Mouse (Mus musculus) activated CD4-positive, CD25-positive, alpha-beta regulatory T cell, adult 4 months (primary cell): ENCODE measurements around the gene Eef2k. TPM values are rescaled to one million over a fixed set of nuclear protein-coding genes. Genes with fewer than 3 reads are reported as not detected.
"Not testable (repeated sequence)": the region's sequence is repeated elsewhere in the genome, so short reads cannot be mapped to it uniquely, and the experiment has no call there.

Source experiments
- ATAC-seq: one replicate; pipeline ENCODE4 v1.8.0; 2017
- polyA plus RNA-seq, 2 experiments: library from polyadenylated mRNA; unstranded; fragments of 100-300 nt; shearing (Covaris generic); gene quantifications; one replicate each; pipeline ENCODE4 v1.2.1; 2017

Gene Eef2k
- polyA plus RNA-seq, 2 experiments from 2014 or later = 2.0 to 4.1 TPM

DNA sequence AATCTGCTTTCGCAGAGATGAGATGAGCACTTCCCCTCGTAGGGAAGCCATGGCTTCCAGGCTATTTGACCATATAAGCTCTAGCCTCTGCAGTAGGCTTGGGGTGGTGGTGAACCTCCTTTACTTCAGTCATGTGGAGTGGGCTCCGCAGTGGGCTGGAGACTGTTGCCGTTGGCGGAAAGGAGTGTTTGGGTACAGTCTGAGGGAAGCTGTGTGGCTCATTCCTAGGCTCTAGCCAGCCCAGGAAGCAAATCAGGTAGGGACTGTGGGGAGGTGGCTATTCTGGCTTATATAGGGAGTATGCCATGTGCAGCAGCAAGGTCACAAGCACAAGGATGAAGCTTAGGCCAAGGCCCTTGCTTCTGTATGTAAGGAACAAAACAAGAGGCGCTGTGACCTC, 98.6 kb downstream of the Eef2k start:
- no peak for ATAC-seq

DNA sequence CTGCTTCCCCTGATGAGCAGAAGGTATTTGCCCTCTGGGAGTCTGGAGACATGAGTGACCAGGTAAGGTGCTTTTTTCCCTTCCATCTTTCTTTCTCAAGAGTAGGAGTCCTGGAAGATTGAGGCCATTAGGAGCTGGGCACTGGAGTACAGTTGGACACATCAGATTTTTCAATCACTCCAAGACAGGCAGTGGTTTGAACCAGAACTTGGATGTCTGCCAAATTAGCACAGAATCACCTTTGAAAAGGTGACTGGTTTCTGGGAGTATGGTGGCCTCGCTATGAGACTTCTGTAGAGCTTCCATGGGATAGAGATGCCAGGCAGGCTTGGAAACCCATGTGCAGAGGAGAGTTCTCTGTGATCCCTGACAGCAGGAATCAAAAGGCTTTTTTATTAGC, 99.9 kb downstream of the Eef2k start:
- no peak for ATAC-seq

DNA sequence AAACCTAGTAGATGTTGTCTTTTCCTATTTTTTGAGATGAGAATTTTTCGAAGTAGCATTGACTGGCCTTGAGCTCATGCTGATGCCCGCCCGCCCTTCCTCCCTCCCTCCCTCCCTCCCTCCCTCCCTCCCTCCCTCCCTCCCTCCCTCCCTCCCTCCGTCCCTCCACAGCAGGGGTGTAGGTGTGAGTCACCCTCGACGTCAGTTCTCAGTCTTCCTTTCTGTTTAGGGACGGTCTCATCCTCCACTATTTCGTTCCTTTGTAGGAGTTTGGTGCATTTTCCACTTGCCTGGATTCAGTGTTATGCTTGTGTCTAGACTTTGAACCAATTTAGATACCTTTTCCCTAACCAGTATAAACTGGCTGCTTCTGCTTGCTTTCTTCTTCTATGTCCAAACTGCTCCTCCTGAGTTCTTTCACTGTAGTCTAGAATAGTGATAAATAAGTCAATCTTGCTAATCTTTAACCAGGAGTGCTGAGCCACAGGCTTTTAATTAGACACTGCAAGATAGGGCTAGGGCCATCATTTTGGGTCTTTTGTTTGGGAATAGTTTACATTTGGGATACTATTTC, 101.4 kb downstream of the Eef2k start:
- ATAC-seq = no peak

DNA sequence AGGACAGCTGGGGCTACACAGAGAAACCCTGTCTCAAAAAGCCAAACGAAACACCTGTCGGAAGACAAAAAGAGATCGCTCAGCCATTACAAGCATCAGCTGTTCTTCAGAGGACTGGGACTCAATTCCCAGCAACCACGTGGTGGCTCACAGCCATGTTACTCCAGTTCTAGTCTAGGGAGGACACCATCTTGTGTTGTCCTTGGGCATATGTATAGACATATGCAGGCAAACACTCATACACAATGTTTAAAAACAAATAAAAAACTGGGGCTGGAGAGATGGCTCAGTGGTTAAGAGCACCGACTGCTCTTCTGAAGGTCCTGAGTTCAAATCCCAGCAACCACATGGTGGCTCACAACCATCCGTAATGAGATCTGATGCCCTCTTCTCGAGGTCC, 111.0 kb downstream of the Eef2k start:
- not testable (repeated sequence) for ATAC-seq

Other genes starting within 250 kb of the Eef2k start
- 100 to 1,000 TPM; 243 TPM for gene Uqcrc2, start 207.7 kb upstream of the Eef2k start, polyA plus RNA-seq
- under 1 TPM; 0.38 to 0.98 TPM for gene Pdzd9, start 172.5 kb upstream of the Eef2k start, polyA plus RNA-seq
- 1 to 10 TPM; 5.8 to 7.8 TPM for gene Mosmo, start 165.2 kb upstream of the Eef2k start, polyA plus RNA-seq
- gene Vwa3a, start 103.5 kb upstream of the Eef2k start, polyA plus RNA-seq = not detected
- not detected for gene Gm5737, start 30.5 kb upstream of the Eef2k start, polyA plus RNA-seq
- gene Polr3e, start 74.9 kb downstream of the Eef2k start, polyA plus RNA-seq = 10 to 100 TPM; 10.8 to 12.3 TPM
- 1 to 10 TPM; 1.0 to 1.3 TPM for gene Cdr2, start 139.5 kb downstream of the Eef2k start, polyA plus RNA-seq
- gene Mfsd13b, start 139.7 kb downstream of the Eef2k start, polyA plus RNA-seq = not detected
- 1 to 10 TPM; 8.2 to 8.3 TPM for gene Mettl9, start 191.6 kb downstream of the Eef2k start, polyA plus RNA-seq
- gene Igsf6, start 231.7 kb downstream of the Eef2k start, polyA plus RNA-seq = under 1 TPM; 0.15 to 0.85 TPM
- not detected for gene Otoa, start 238.8 kb downstream of the Eef2k start, polyA plus RNA-seq